Mouse (Mus musculus): ENCODE data around the gene Ampd2.

GRCm38 (mm10) chr3:108048306-108048705, 38.1 kb downstream of the Ampd2 start:
- TF ChIP-seq POLR2A (IDR thresholded peaks at IDR 0.05; ENCODE audit: control insufficient read depth, low read depth, low read length) (no peak), CTCF (IDR thresholded peaks at IDR 0.05; ENCODE audit: control insufficient read depth, insufficient read depth, insufficient replicate concordance, low read depth, low read length) (no peak)

All from testis, adult 2 months (tissue).